ENCODE assay signal across 9 mouse cellular contexts in genomic region chr7:75715939-75716338, GRCm38 (mm10).
DNase-seq lines count a peak whose midpoint lies in the region; TF ChIP-seq lines count a peak whose summit lies in the region.
"Had no signal": no experiment of that assay in that cellular context is flagged by ENCODE, and none has a peak within 500 bp of the region (broad histone marks: within the 10 kb centered on the region; RNA-seq: fewer than 3 reads in every experiment).

No protein-coding gene starts in this region.

- 80% methylated on average over 4 of the region's 4 CpGs for WGBS in hindbrain, embryonic 10.5 days

- intact Hi-C loops in left cerebral cortex, postnatal 25 days (cut with DNase I), result no loop called here
- intact Hi-C loops in left cerebral cortex, postnatal 36 days (cut with DNase I), result no loop called here

- TF ChIP-seq POLR2A in testis, adult 2 months (IDR thresholded peaks at IDR 0.05; ENCODE audit: control insufficient read depth, low read depth, low read length), result no peak

- TF ChIP-seq CTCF in testis, adult 2 months (IDR thresholded peaks at IDR 0.05; ENCODE audit: control insufficient read depth, insufficient read depth, insufficient replicate concordance, low read depth, low read length), result no peak

- peak overlapping the region; percentile 12; the same call in 1 of the 2 replicates for H3K27ac ChIP-seq in testis, adult 2 months (ENCODE audit: control insufficient read depth, insufficient read depth, low read depth, low read length)
- H3K27ac ChIP-seq in hindbrain, embryonic 10.5 days, result no peak overlapping the region
- H3K27ac ChIP-seq: hindbrain, embryonic 15.5 days had no signal

- no peaks in the 10 kb centered on the region for H3K27me3 ChIP-seq in testis, adult 2 months (ENCODE audit: control insufficient read depth, insufficient read depth, low read length)
- H3K27me3 ChIP-seq in hindbrain, embryonic 10.5 days (ENCODE audit: insufficient read depth, poor library complexity, severe bottlenecking), result no peaks in the 10 kb centered on the region
- H3K27me3 ChIP-seq: hindbrain, embryonic 15.5 days had no signal

- no peak overlapping the region for H3K4me3 ChIP-seq in testis, adult 2 months (ENCODE audit: control insufficient read depth, low read depth, low read length)
- no peak overlapping the region for H3K4me3 ChIP-seq in hindbrain, embryonic 10.5 days
- H3K4me3 ChIP-seq: hindbrain, embryonic 15.5 days had no signal

- no peak for DNase-seq in testis, postnatal 14 days (ENCODE audit: low spot score)
- peak; percentile 99 for DNase-seq in heart, adult 11 months
- DNase-seq in kidney, adult 8-10 months, result peak; percentile 48 to 49
- DNase-seq in testis, postnatal 10 days (ENCODE audit: low spot score), result peak; percentile 26
- no peak for DNase-seq in left cerebral cortex, postnatal 25 days (ENCODE audit: low spot score in 2 of 2)
- no peak for DNase-seq in hindbrain, embryonic 10.5 days (ENCODE audit: low spot score)
- DNase-seq in left cerebral cortex, postnatal 36 days (ENCODE audit: low spot score in 2 of 2), result no peak

- H3K9me3 ChIP-seq in hindbrain, embryonic 10.5 days, result no peaks in the 10 kb centered on the region
- H3K9me3 ChIP-seq: hindbrain, embryonic 15.5 days had no signal

- H3K36me3 ChIP-seq in testis, adult 2 months (ENCODE audit: control insufficient read depth, insufficient read depth, low read length), result no peaks in the 10 kb centered on the region
- peaks cover 24% of the 10 kb centered on the region for H3K36me3 ChIP-seq in hindbrain, embryonic 10.5 days
- H3K36me3 ChIP-seq: hindbrain, embryonic 15.5 days had no signal

- H3K4me1 ChIP-seq in testis, adult 2 months (ENCODE audit: control insufficient read depth, insufficient read depth, low read length), result no peaks in the 10 kb centered on the region
- no peaks in the 10 kb centered on the region for H3K4me1 ChIP-seq in hindbrain, embryonic 10.5 days (replicated peaks)
- H3K4me1 ChIP-seq: hindbrain, embryonic 15.5 days had no signal

Comparison
In these comparisons a context has a peak if more than half of its experiments do, and no peak if none do; other contexts are left out.
1. DNase-seq: peak in heart, adult 11 months (single experiment), kidney, adult 8-10 months (2 of 2) and testis, postnatal 10 days (single experiment); none in testis, postnatal 14 days (single experiment), left cerebral cortex, postnatal 25 days (0 of 2), hindbrain, embryonic 10.5 days (single experiment) and left cerebral cortex, postnatal 36 days (0 of 2).